Mouse (Mus musculus): ENCODE measurements around the gene Supt7l.
"Not testable (repeated sequence)": the region's sequence is repeated elsewhere in the genome, so short reads cannot be mapped to it uniquely, and the experiment has no call there.

Gene Supt7l

DNA sequence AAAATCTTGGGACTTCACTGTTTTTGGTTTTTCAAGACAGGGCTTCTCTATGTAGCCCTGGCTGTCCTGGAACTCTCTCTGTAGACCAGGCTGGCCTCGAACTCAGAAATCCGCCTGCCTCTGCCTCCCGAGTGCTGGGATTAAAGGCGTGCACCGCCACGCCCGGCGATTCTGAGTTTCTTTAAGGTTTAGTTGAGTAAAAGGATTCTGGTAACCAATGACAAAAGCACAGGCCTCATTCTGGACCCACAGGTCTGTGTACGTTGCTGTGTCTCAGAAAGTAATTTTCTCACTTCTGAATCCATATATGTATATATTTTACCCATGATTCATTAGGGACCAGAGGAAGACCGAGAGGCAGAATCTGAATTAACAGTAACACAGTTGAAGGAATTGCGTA lies at the start of gene Supt7l:
Gene Supt7l, minus strand, starts transcription at position 101 of the 400 bp plus-strand sequence.
- DNase-seq (ENCODE audit: low spot score) = not testable (repeated sequence)

- DNase-seq (ENCODE audit: low spot score) = no peak
These were observed 49.0 kb upstream of the Supt7l start for GRCm38 (mm10) chr5:31576539-31576975.

- no peak for DNase-seq (ENCODE audit: low spot score)
These were observed 46.1 kb upstream of the Supt7l start for GRCm38 (mm10) chr5:31573722-31574121.

- peak; percentile 35 for DNase-seq (ENCODE audit: low spot score)
These were observed 43.5 kb upstream of the Supt7l start for GRCm38 (mm10) chr5:31571023-31571608.

GRCm38 (mm10) chr5:31567951-31568657 lies 40.5 kb upstream of the Supt7l start:
- no peak for DNase-seq (ENCODE audit: low spot score)

DNA sequence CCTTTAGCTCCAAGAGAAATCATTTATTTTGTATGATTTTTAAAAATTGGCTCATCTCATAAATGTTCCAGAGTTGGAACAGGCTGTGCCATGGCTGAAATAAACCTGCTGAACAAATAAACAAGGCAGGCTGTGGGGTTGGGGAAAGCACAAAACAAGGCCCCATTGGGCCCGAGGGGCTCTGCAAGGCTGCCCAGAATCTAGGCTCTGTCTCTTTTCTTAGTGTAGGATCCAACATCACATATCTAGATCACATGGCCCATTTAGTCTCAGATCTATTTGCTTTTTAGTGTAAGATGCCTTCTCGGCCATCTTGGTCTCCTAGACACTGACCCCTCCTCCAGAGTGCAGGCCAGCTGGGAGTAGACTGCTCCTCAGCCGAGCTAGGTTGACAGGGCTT lies 38.9 kb upstream of the Supt7l start:
- DNase-seq (ENCODE audit: low spot score) = no peak

DNA sequence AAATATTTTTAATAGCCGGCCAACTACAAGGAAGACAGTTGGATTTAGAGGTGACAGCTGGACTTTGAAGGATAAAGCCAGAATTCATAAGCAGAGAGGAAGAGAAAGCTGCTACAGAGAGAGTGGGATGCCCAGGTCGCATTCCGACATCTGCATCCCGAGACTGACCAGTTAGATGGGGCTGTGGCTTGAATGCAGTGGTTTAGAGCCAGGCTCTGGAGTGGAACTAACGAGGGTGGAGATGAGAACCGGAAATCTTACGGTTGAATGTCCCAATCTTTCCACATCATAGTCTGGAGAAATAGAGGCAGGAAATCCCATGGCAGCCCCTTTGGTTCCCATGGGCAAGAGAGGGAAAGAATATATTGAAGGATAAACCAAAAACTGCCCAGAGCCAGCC lies 38.4 kb upstream of the Supt7l start:
- no peak for DNase-seq (ENCODE audit: low spot score)

DNA sequence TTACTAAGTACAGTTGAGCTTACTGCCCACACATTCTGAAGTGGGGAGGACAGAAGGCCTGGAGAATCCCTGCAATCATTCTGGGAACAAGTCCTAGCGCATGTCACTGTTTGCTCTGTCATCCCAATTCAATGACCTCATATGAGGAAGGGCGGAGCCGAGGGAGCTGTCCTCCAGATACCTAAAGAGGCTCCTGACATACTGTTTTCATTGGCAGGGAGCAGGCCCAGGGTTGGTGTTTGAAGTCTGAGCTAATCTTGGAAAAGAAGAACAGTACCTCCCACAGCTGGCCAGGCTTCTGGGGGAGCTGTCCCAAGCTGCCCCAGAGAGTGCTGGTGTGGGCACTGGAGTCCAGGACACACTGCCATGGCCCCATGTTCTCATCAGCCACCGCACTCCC lies 37.4 kb upstream of the Supt7l start:
- no peak for DNase-seq (ENCODE audit: low spot score)

GRCm38 (mm10) chr5:31563905-31564304 lies 36.3 kb upstream of the Supt7l start:
- no peak for DNase-seq (ENCODE audit: low spot score)

- DNase-seq (ENCODE audit: low spot score) = peak; percentile 73
These were observed 35.9 kb upstream of the Supt7l start for GRCm38 (mm10) chr5:31563496-31563895.

GRCm38 (mm10) chr5:31562036-31562666 lies 34.5 kb upstream of the Supt7l start:
- peak; percentile 76 for DNase-seq (ENCODE audit: low spot score)

DNA sequence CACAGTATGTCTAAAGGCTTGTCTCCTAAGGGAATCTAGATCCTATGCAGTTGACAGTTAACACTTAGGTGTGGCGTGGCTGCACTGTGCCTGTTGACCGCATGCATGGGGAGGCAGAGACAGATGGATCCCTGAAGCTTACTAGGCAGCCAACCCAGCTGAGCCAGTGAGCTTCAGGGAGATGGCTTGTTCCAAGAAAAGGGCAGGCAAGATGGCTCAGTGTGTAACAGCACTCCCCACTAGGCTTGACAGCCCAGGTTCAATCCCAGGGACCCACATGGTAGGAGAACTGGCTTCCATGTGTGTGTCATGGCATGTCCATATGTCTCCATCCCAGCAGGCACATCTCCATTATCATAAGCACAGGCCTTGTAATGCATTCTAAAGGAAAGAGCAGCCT lies 32.7 kb upstream of the Supt7l start:
- no peak for DNase-seq (ENCODE audit: low spot score)

DNA sequence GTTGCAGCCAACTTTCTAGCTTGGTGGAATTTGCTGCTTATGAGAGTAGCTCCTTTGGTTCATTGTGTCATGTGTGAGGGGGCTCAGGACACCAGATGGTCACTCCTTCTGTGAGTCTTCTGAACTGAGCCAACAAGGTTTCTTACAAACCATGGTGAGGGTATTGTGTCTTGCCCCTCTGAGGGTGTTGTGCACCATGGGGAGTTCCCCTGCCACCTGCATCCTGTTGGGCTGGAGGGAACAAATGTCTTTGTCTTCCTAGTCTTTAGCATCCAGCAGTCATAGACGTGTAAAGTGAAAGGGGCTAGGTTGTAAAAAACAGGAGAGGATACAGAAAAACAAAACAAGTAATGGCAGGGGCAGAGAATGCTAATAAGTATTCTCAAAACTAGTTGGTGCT lies 31.8 kb upstream of the Supt7l start:
- no peak for DNase-seq (ENCODE audit: low spot score)

DNA sequence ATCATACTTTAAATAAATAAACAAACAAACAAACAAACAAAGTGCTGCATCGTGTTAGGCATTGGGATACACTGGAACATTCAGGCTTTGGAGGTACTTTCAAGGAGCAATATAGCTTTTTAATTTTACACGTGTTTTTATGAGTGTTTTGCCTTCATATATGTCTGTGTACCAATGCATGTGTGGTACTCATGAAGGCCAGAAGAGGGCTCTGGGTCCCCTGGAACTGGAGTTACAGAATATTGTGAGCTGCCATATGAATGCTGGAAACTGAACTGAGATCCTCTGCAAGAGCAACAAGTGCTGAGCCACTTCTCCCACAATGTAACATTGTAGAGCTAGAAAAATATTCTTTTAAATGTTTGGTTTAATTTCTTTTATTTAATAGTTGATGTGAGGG lies 7.6 kb upstream of the Supt7l start:
- DNase-seq (ENCODE audit: low spot score) = no peak

DNA sequence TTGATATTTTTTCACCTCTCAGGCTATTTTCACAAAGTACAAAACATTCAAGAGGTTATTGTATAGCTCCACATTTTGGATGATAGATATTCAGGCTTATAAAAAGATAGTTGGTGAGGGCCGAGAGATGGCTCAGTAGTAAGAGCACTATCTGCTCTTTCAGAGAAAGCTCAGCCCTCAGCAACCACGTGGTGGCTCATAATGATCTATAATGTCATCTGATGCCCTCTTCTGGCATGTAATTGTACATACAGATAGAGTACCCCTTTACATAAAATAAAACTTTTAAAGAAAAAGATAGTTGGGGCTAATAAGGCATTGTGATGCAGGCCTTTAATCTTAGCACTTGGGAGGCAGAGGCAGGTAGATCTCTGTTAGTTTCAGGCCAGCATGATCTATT lies 953 bp upstream of the Supt7l start:
- no peak for DNase-seq (ENCODE audit: low spot score)

DNA sequence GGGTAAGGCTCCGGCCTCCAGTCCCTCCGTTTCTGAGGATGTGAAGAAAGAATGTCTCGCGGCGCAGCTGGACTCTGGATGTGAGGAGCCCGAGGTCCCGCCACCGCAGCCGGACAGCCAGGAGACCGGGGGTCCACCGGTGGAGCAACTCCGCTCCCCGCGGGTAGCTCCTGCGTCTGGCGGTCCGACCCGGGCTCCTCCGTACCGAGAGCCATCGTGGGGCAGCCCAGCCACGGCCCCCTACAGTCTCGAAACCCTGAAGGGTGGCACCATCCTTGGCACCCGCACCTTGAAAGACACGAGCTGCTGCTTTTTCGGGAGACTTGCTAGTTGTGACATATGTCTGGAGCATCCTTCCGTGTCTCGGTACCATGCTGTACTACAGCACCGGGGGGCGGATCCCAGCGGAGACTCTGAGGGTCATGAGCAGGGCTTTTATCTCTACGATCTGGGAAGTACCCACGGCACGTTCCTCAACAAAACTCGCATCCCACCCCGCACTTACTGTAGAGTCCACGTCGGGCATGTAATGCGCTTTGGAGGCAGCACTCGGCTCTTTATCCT lies 408 bp downstream of the Supt7l start:
- DNase-seq (ENCODE audit: low spot score) = no peak

DNA sequence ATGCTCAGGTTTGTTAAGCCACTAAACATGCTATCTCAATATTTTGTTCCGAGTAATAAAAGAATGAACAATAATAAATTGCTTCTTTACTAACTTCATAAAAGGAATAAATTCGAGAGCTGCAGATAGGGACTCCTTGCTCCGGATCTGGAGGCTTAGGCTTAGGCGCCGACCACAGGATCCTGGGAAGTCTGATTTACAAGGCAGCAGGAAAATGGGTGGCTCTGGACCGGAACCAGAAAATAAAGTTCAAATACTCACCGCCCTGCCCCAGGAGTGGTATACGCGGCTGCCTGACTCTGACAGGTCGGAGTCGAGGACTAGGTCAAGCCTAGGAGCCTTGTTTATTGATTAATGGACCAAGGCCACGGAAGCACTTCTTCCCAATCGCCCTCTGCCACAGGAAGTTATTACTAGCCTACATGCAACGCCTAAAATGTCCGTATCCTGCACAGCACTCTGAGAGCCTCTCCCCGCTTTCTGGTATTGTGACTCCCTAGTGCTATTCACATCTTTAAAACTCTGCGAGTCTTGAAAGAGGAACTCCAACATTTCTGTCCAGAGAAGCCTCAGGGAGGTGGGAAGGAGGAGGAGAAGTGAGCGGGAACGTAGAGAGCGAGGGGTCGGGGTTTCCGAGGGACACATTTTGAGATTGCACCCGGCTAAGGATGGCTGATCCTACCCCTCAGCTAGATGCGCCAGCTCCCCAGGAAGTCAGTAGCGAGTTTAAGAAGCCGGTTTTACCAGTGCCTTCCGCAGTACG lies 1.1 kb downstream of the Supt7l start, which contains the start of gene Slc4a1ap:
Gene Slc4a1ap, plus strand, starts transcription at position 642 of the 763 bp plus-strand sequence.
- DNase-seq (ENCODE audit: low spot score) = peak; percentile 79

DNA sequence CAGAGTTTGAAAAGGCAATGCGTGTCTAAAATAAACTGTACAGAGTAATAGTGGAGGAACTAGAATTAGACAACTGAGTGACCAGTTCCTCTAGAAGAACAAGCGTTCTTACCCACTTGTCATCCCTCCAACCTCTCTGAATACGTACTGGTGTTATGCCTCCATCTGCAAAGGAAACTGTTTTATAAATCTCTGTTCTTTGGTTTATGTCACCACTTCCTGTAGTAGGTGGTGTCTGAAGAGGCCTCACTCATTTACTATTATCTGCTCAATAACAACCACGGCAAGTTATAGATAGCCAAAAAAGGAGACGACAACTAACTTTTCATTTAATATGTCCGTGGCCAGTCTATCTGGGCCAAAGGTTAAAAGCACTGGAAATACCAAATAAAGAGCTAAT lies 7.1 kb downstream of the Supt7l start:
- no peak for DNase-seq (ENCODE audit: low spot score)

- DNase-seq (ENCODE audit: low spot score) = no peak
These were observed 15.1 kb downstream of the Supt7l start for GRCm38 (mm10) chr5:31512481-31512880.

DNA sequence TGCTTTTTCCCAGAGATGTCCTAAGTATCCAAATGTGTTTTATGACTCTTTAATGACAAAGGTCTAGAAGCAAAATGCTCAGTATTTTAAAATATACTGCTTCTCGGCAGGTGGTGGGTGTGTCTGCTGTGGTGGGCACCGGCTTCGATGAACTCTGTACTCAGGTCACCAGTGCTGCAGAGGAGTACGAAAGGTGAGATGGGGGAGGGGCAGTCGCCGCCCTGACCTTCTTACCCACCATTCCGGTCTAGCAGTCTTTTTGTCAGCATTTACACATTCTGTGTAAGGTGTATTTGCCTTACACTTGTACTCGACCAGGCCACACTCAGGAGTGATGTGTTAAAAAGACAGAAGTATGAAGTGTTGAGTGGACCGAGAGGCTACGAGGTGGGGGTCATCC lies 22.8 kb downstream of the Supt7l start:
- no peak for DNase-seq (ENCODE audit: low spot score)

GRCm38 (mm10) chr5:31494513-31495297 lies 32.9 kb downstream of the Supt7l start, which contains the start of gene Gpn1:
TSS of gene Gpn1 (plus strand) at chr5:31494741.
- peak; percentile 91 for DNase-seq (ENCODE audit: low spot score)
